Mouse (Mus musculus): ENCODE measurements around the gene Ankrd27. TPM values are rescaled to one million over a fixed set of nuclear protein-coding genes. Genes with fewer than 3 reads are reported as not detected.
"Not testable (repeated sequence)": the region's sequence is repeated elsewhere in the genome, so short reads cannot be mapped to it uniquely, and the experiment has no call there.

Gene Ankrd27
- polyA plus RNA-seq, 1 experiment from 2014 or later, result 17.9 TPM

- H3K9me3 ChIP-seq (ENCODE audit: control insufficient read depth, low read length), result no peaks in the 10 kb centered on the region
- no peaks in the 10 kb centered on the region for H3K27me3 ChIP-seq (ENCODE audit: control insufficient read depth, insufficient read depth, low read length)
- no peak overlapping the region for H3K27ac ChIP-seq (replicated peaks; ENCODE audit: low read depth, low read length)
- H3K9ac ChIP-seq (replicated peaks; ENCODE audit: low read length), result no peak overlapping the region
- 90% methylated on average over 5 of the region's 5 CpGs for WGBS
- H3K4me2 ChIP-seq (ENCODE audit: low read length), result no peak overlapping the region
- peaks cover 6% of the 10 kb centered on the region; the same call in 1 of the 2 replicates for H3K4me1 ChIP-seq (ENCODE audit: control insufficient read depth, insufficient read depth, low read length)
- no peak overlapping the region for H3K4me3 ChIP-seq (replicated peaks; ENCODE audit: low read depth, low read length)
- H3K36me3 ChIP-seq (ENCODE audit: control insufficient read depth, insufficient read depth, low read length), result no peaks in the 10 kb centered on the region
- ATAC-seq (ENCODE audit: low FRiP score, low TSS enrichment) (no peak), DNase-seq (no peak)
Observed at GRCm38 (mm10) chr7:35556905-35557304, 29.1 kb upstream of the Ankrd27 start.

DNA sequence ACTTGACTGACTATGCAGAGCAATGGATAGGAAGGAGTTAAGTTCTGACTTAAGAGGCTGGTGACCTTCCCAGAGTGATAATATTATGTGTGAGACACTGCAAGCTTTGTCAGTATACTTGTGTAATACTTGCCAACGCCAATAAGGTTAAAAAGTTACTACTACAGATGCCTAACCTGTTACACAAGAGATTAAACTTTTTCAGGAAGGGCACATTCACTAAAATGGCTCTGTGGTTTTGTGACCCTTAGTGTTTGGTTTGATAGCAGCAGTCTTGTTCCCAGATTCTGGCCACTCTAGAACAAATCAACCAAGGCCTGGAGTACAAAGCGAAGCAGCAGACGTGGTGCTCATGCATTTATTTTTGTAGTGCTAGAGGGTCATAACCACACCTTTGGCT, 28.5 kb upstream of the Ankrd27 start:
- H3K4me1 ChIP-seq (ENCODE audit: control insufficient read depth, insufficient read depth, low read length), result peaks cover 6% of the 10 kb centered on the region; the same call in 1 of the 2 replicates
- WGBS, result 91% methylated on average over 3 of the region's 3 CpGs
- H3K36me3 ChIP-seq (ENCODE audit: control insufficient read depth, insufficient read depth, low read length), result no peaks in the 10 kb centered on the region
- no peak overlapping the region for H3K9ac ChIP-seq (replicated peaks; ENCODE audit: low read length)
- H3K4me2 ChIP-seq (ENCODE audit: low read length), result no peak overlapping the region
- no peak overlapping the region for H3K27ac ChIP-seq (replicated peaks; ENCODE audit: low read depth, low read length)
- DNase-seq (no peak), ATAC-seq (ENCODE audit: low FRiP score, low TSS enrichment) (no peak)
- no peaks in the 10 kb centered on the region for H3K9me3 ChIP-seq (ENCODE audit: control insufficient read depth, low read length)
- no peak overlapping the region for H3K4me3 ChIP-seq (replicated peaks; ENCODE audit: low read depth, low read length)
- no peaks in the 10 kb centered on the region for H3K27me3 ChIP-seq (ENCODE audit: control insufficient read depth, insufficient read depth, low read length)

GRCm38 (mm10) chr7:35558681-35559080, 27.4 kb upstream of the Ankrd27 start:
- ATAC-seq (ENCODE audit: low FRiP score, low TSS enrichment) (no peak), DNase-seq (no peak)
- peaks cover 6% of the 10 kb centered on the region; the same call in 1 of the 2 replicates for H3K4me1 ChIP-seq (ENCODE audit: control insufficient read depth, insufficient read depth, low read length)
- H3K4me3 ChIP-seq (replicated peaks; ENCODE audit: low read depth, low read length), result no peak overlapping the region
- no peaks in the 10 kb centered on the region for H3K27me3 ChIP-seq (ENCODE audit: control insufficient read depth, insufficient read depth, low read length)
- 63% methylated on average over 2 of the region's 2 CpGs for WGBS
- no peak overlapping the region for H3K9ac ChIP-seq (replicated peaks; ENCODE audit: low read length)
- H3K36me3 ChIP-seq (ENCODE audit: control insufficient read depth, insufficient read depth, low read length), result no peaks in the 10 kb centered on the region
- no peak overlapping the region for H3K27ac ChIP-seq (replicated peaks; ENCODE audit: low read depth, low read length)
- no peak overlapping the region for H3K4me2 ChIP-seq (ENCODE audit: low read length)
- H3K9me3 ChIP-seq (ENCODE audit: control insufficient read depth, low read length), result no peaks in the 10 kb centered on the region

GRCm38 (mm10) chr7:35559838-35560237, 26.2 kb upstream of the Ankrd27 start:
- Histone ChIP-seq H3K36me3 (ENCODE audit: control insufficient read depth, insufficient read depth, low read length) (no peaks in the 10 kb centered on the region), H3K4me3 (replicated peaks; ENCODE audit: low read depth, low read length) (no peak overlapping the region), H3K9ac (replicated peaks; ENCODE audit: low read length) (no peak overlapping the region), H3K4me2 (ENCODE audit: low read length) (no peak overlapping the region), H3K27ac (replicated peaks; ENCODE audit: low read depth, low read length) (no peak overlapping the region), H3K9me3 (ENCODE audit: control insufficient read depth, low read length) (no peaks in the 10 kb centered on the region), H3K27me3 (ENCODE audit: control insufficient read depth, insufficient read depth, low read length) (no peaks in the 10 kb centered on the region), H3K4me1 (ENCODE audit: control insufficient read depth, insufficient read depth, low read length) (peaks cover 6% of the 10 kb centered on the region; the same call in 1 of the 2 replicates)
- no peak for DNase-seq
- no peak for ATAC-seq (ENCODE audit: low FRiP score, low TSS enrichment)
- WGBS, result 96% methylated on average over 3 of the region's 3 CpGs

GRCm38 (mm10) chr7:35563071-35563470, 23.0 kb upstream of the Ankrd27 start:
- H3K4me2 ChIP-seq (ENCODE audit: low read length), result no peak overlapping the region
- H3K9me3 ChIP-seq (ENCODE audit: control insufficient read depth, low read length), result no peaks in the 10 kb centered on the region
- H3K36me3 ChIP-seq (ENCODE audit: control insufficient read depth, insufficient read depth, low read length), result no peaks in the 10 kb centered on the region
- no peaks in the 10 kb centered on the region for H3K4me1 ChIP-seq (ENCODE audit: control insufficient read depth, insufficient read depth, low read length)
- H3K9ac ChIP-seq (replicated peaks; ENCODE audit: low read length), result no peak overlapping the region
- 78% methylated on average over 11 of the region's 11 CpGs for WGBS
- H3K4me3 ChIP-seq (replicated peaks; ENCODE audit: low read depth, low read length), result no peak overlapping the region
- ATAC-seq (ENCODE audit: low FRiP score, low TSS enrichment) (no peak), DNase-seq (no peak)
- H3K27ac ChIP-seq (replicated peaks; ENCODE audit: low read depth, low read length), result no peak overlapping the region
- H3K27me3 ChIP-seq (ENCODE audit: control insufficient read depth, insufficient read depth, low read length), result no peaks in the 10 kb centered on the region

DNA sequence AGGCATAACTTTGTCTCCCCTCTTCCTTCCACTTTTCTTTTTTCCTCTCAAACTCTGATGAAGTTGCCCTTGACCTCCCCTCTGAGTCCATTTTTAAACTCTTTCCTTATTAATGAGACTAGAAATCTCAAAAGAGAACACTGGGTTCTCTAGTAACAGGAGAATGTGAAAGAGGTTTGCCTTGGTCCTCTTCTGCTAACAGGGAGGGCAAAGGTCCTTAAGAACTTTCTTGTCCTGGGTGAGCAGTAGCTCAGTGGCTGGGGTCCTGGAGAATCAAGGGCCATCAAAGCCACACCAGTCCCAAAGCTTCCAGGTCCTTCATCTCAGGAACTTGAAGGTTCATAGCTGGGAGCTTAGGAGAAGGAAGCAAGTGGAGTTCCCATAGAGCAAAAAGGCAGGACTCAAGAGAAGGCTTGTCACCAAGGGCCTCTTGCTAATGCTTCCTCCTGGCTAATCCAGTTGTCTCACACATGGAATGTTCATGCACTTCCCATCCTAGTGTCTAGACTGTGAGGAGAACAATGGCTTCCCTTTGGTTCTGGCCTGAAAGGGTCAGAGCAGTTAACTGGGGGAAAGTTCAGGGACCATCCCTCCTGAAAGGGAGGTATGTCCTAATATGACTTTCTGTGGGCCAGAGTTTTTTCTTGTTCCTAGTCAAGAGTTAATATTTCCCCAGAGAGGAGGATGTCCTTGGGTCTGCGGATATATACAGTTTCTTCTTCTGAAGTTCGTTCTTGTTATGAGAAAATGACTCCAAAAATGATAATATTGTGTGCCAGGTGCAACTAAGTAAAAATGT, 21.8 kb upstream of the Ankrd27 start:
- no peaks in the 10 kb centered on the region for H3K27me3 ChIP-seq (ENCODE audit: control insufficient read depth, insufficient read depth, low read length)
- no peak for ATAC-seq (ENCODE audit: low FRiP score, low TSS enrichment)
- no peak overlapping the region for H3K4me3 ChIP-seq (replicated peaks; ENCODE audit: low read depth, low read length)
- H3K36me3 ChIP-seq (ENCODE audit: control insufficient read depth, insufficient read depth, low read length), result no peaks in the 10 kb centered on the region
- 92% methylated on average over 2 of the region's 2 CpGs for WGBS
- H3K4me2 ChIP-seq (ENCODE audit: low read length), result no peak overlapping the region
- no peak overlapping the region for H3K27ac ChIP-seq (replicated peaks; ENCODE audit: low read depth, low read length)
- no peak for DNase-seq
- no peaks in the 10 kb centered on the region for H3K9me3 ChIP-seq (ENCODE audit: control insufficient read depth, low read length)
- H3K4me1 ChIP-seq (ENCODE audit: control insufficient read depth, insufficient read depth, low read length), result no peaks in the 10 kb centered on the region
- no peak overlapping the region for H3K9ac ChIP-seq (replicated peaks; ENCODE audit: low read length)

DNA sequence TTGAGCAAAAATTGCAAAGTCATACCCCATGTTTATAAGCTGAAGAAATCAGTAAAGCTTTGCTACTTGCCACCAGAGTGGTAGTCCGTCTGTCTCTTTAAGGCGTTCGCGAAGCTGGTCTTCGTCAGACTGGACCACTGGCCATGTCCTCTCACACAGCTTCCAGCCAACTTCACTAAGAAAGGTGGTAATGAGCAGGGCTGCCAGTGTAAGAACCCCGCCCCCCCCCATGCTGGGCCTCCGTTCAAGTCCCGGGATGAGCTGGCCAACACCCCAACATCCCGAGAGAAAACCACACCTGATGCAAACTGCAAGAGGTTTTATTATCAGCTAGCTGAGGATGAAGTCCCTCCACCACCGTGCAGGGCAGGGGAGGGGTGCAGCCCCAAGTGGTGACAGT, 21.2 kb upstream of the Ankrd27 start:
- not testable (repeated sequence) for H3K27ac ChIP-seq (replicated peaks; ENCODE audit: low read depth, low read length); H3K27me3 ChIP-seq (ENCODE audit: control insufficient read depth, insufficient read depth, low read length); H3K9me3 ChIP-seq (ENCODE audit: control insufficient read depth, low read length); H3K4me3 ChIP-seq (replicated peaks; ENCODE audit: low read depth, low read length); H3K9ac ChIP-seq (replicated peaks; ENCODE audit: low read length); H3K4me1 ChIP-seq (ENCODE audit: control insufficient read depth, insufficient read depth, low read length); H3K4me2 ChIP-seq (ENCODE audit: low read length); ATAC-seq (ENCODE audit: low FRiP score, low TSS enrichment); H3K36me3 ChIP-seq (ENCODE audit: control insufficient read depth, insufficient read depth, low read length); DNase-seq
- WGBS, result 87% methylated on average over 10 of the region's 10 CpGs

DNA sequence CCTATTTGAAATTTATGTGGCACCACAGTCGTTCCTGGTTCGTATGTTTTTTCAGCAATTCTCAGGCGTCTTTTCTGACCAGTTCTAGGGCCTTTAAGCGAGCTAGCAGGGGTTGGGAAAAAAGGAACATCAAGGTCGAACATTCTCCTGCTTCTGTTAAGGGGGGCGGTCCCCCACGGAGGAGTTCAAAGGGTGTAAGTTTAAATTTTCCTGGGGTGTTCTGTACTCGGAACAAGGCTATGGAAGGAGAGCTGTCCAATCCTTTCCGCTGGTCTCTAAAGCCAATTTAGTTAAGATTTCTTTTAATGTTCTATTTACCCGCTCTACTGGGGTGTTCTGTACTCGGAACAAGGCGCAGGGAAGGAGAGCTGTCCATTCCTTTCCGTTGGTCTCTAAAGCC, 20.1 kb upstream of the Ankrd27 start:
- WGBS, result 84% methylated on average over 13 of the region's 13 CpGs
- not testable (repeated sequence) for H3K36me3 ChIP-seq (ENCODE audit: control insufficient read depth, insufficient read depth, low read length); H3K4me3 ChIP-seq (replicated peaks; ENCODE audit: low read depth, low read length); H3K9ac ChIP-seq (replicated peaks; ENCODE audit: low read length); H3K27me3 ChIP-seq (ENCODE audit: control insufficient read depth, insufficient read depth, low read length); H3K9me3 ChIP-seq (ENCODE audit: control insufficient read depth, low read length); H3K4me2 ChIP-seq (ENCODE audit: low read length); ATAC-seq (ENCODE audit: low FRiP score, low TSS enrichment); DNase-seq; H3K4me1 ChIP-seq (ENCODE audit: control insufficient read depth, insufficient read depth, low read length); H3K27ac ChIP-seq (replicated peaks; ENCODE audit: low read depth, low read length)

GRCm38 (mm10) chr7:35569724-35570123, 16.3 kb upstream of the Ankrd27 start:
- H3K27ac ChIP-seq (replicated peaks; ENCODE audit: low read depth, low read length); H3K9ac ChIP-seq (replicated peaks; ENCODE audit: low read length); H3K9me3 ChIP-seq (ENCODE audit: control insufficient read depth, low read length); ATAC-seq (ENCODE audit: low FRiP score, low TSS enrichment); DNase-seq; H3K27me3 ChIP-seq (ENCODE audit: control insufficient read depth, insufficient read depth, low read length); H3K4me1 ChIP-seq (ENCODE audit: control insufficient read depth, insufficient read depth, low read length); H3K4me2 ChIP-seq (ENCODE audit: low read length); H3K36me3 ChIP-seq (ENCODE audit: control insufficient read depth, insufficient read depth, low read length); H3K4me3 ChIP-seq (replicated peaks; ENCODE audit: low read depth, low read length): not testable (repeated sequence)
- WGBS, result 91% methylated on average over 4 of the region's 4 CpGs

All from midbrain, embryonic 14.5 days (tissue).